Mouse (Mus musculus) limb, embryonic 10.5 days (tissue): ENCODE measurements around the gene Trim46. TPM values are rescaled to one million over a fixed set of nuclear protein-coding genes. Genes with fewer than 3 reads are reported as not detected.

ENCODE experiments used
- DNase-seq: peaks from one replicate; pipeline ENCODE4 v3.0.0-alpha.2; 2017; ENCODE audit warnings: low spot score
- H3K27ac ChIP-seq: fragments of 300-500 bp; sonication (generic); 2 replicates; pipeline ENCODE4 v1.5.1; 2016; ENCODE audit warnings: mild to moderate bottlenecking
- H3K27me3 ChIP-seq: fragments of 300-500 bp; sonication (generic); 2 replicates; pipeline ENCODE4 v1.6.1; 2016; ENCODE audit warnings: low read depth, mild to moderate bottlenecking; ENCODE audit not compliant: poor library complexity, severe bottlenecking
- H3K36me3 ChIP-seq: fragments of 300-500 bp; sonication (generic); 2 replicates; pipeline ENCODE4 v1.6.1; 2016; ENCODE audit warnings: mild to moderate bottlenecking, moderate library complexity
- H3K4me1 ChIP-seq: fragments of 300-500 bp; sonication (generic); 2 replicates; pipeline ENCODE4 v1.6.1; 2016
- H3K4me3 ChIP-seq: fragments of 300-500 bp; sonication (generic); 2 replicates; pipeline ENCODE4 v1.5.1; 2016; ENCODE audit warnings: mild to moderate bottlenecking, moderate library complexity
- H3K9me3 ChIP-seq: fragments of 300-500 bp; sonication (generic); replicated peaks from 2 replicates; pipeline ENCODE4 v1.6.1; 2016; ENCODE audit warnings: mild to moderate bottlenecking
- WGBS: fragments of 180-500 bp; shearing (Covaris S2); methylation state at CpG from one replicate; pipeline ENCODE4 v1.1.7; 2016; 5-methylcytosine and 5-hydroxymethylcytosine counted together
- microRNA counts: library from miRNA; unstranded; fragments of <30 nt; microRNA quantifications from one replicate; lab custom pipeline; 2017
- microRNA-seq: library from miRNA; unstranded; fragments of <30 nt; microRNA quantifications from one replicate; pipeline ENCODE4, GENCODE M21; 2017
- polyA plus RNA-seq: library from polyadenylated mRNA; unstranded; fragments of >200 nt; fragmentation: Nextera tagmentation; extraction: Ambion mirVana; gene quantifications from 2 replicates; pipeline ENCODE4 v1.2.1, GENCODE M21; 2016

Trim46 gene
- polyA plus RNA-seq, 1 experiment from 2014 or later = 6.1 TPM

GRCm38 (mm10) chr3:89193853-89194252 lies 52.3 kb downstream of the Trim46 start:
- no peak for DNase-seq
- no peak overlapping the region for H3K4me3 ChIP-seq
- peaks cover under 1% of the 10 kb centered on the region for H3K36me3 ChIP-seq
- H3K4me1 ChIP-seq = peaks cover 16% of the 10 kb centered on the region
- no peaks in the 10 kb centered on the region for H3K27me3 ChIP-seq
- no peaks in the 10 kb centered on the region for H3K9me3 ChIP-seq
- no peak overlapping the region for H3K27ac ChIP-seq
- 86% methylated on average over 2 of the region's 2 CpGs for WGBS

GRCm38 (mm10) chr3:89193351-89193750 lies 52.8 kb downstream of the Trim46 start:
- DNase-seq = no peak
- peaks cover 6% of the 10 kb centered on the region for H3K36me3 ChIP-seq

GRCm38 (mm10) chr3:89190436-89190835 lies 55.7 kb downstream of the Trim46 start:
- Histone ChIP-seq H3K4me1 (peaks cover 23% of the 10 kb centered on the region), H3K9me3 (no peaks in the 10 kb centered on the region), H3K27ac (no peak overlapping the region), H3K27me3 (no peaks in the 10 kb centered on the region), H3K4me3 (no peak overlapping the region), H3K36me3 (peaks cover 27% of the 10 kb centered on the region)
- DNase-seq = no peak
- 93% methylated on average over 8 of the region's 8 CpGs for WGBS

More at GRCm38 (mm10) chr3:89193351-89193750, 52.8 kb downstream of the Trim46 start:
- Histone ChIP-seq H3K4me3 (no peak overlapping the region), H3K27ac (no peak overlapping the region), H3K27me3 (no peaks in the 10 kb centered on the region), H3K4me1 (peaks cover 16% of the 10 kb centered on the region), H3K9me3 (no peaks in the 10 kb centered on the region)
- WGBS = 72% methylated on average over 1 of the region's 1 CpGs

- Histone ChIP-seq H3K4me1 (peaks cover 42% of the 10 kb centered on the region), H3K27me3 (no peaks in the 10 kb centered on the region), H3K36me3 (peaks cover 27% of the 10 kb centered on the region), H3K27ac (no peak overlapping the region), H3K4me3 (no peak overlapping the region), H3K9me3 (no peaks in the 10 kb centered on the region)
- DNase-seq = no peak
- WGBS = 72% methylated on average over 12 of the region's 12 CpGs
These were observed 57.6 kb downstream of the Trim46 start for GRCm38 (mm10) chr3:89188478-89188875.

- Histone ChIP-seq H3K27ac (no peak overlapping the region), H3K27me3 (no peaks in the 10 kb centered on the region), H3K9me3 (no peaks in the 10 kb centered on the region), H3K36me3 (peaks cover 27% of the 10 kb centered on the region), H3K4me1 (peaks cover 48% of the 10 kb centered on the region), H3K4me3 (no peak overlapping the region)
- DNase-seq = no peak
- WGBS = 81% methylated on average over 18 of the region's 18 CpGs
These were observed 58.2 kb downstream of the Trim46 start for GRCm38 (mm10) chr3:89187690-89188477.

GRCm38 (mm10) chr3:89187197-89187596 lies 58.9 kb downstream of the Trim46 start:
- DNase-seq = no peak
- no peaks in the 10 kb centered on the region for H3K9me3 ChIP-seq
- H3K36me3 ChIP-seq = peaks cover 34% of the 10 kb centered on the region
- H3K4me1 ChIP-seq = peaks cover 55% of the 10 kb centered on the region
- no peak overlapping the region for H3K4me3 ChIP-seq
- peak overlapping the region; percentile 10; the same call in 1 of the 2 replicates for H3K27ac ChIP-seq
- WGBS = 51% methylated on average over 23 of the region's 23 CpGs
- no peaks in the 10 kb centered on the region for H3K27me3 ChIP-seq

MicroRNA genes within 50 kb of the gene (microRNA counts, 519-probe panel; counts per million panel counts)
- 684 counts per million, percentile 72 among the panel's probes with 10 or more counts for microRNA mmu-miR-92b (lab: Ali Mortazavi, UCI)

Small RNAs within 50 kb of the gene (microRNA-seq; reads per million reads assigned to microRNA genes)
- 540 reads per million, percentile 67 among the genes with 10 or more reads in this experiment for gene Mir92b

Other genes starting within 250 kb of the Trim46 start
- gene Rusc1, start 153.0 kb downstream of the Trim46 start, polyA plus RNA-seq = 9.4 and 13.3 TPM in 2 replicates
- gene Gm43738, start 145.2 kb downstream of the Trim46 start, polyA plus RNA-seq = 0.09 TPM in 1 of 2 replicates, not detected in the other
- 361 and 405 TPM in 2 replicates for gene Fdps, start 144.3 kb downstream of the Trim46 start, polyA plus RNA-seq
- gene Pklr, start 110.2 kb downstream of the Trim46 start, polyA plus RNA-seq = 3.6 and 4.4 TPM in 2 replicates
- 1.3 and 1.6 TPM in 2 replicates for gene Hcn3, start 86.1 kb downstream of the Trim46 start, polyA plus RNA-seq
- 40.1 and 44.8 TPM in 2 replicates for gene Clk2, start 81.5 kb downstream of the Trim46 start, polyA plus RNA-seq
- 115 and 119 TPM in 2 replicates for gene Scamp3, start 68.8 kb downstream of the Trim46 start, polyA plus RNA-seq
- 32.2 and 35.0 TPM in 2 replicates for gene Fam189b, start 63.2 kb downstream of the Trim46 start, polyA plus RNA-seq
- gene Gba, start 43.4 kb downstream of the Trim46 start, polyA plus RNA-seq = 34.8 and 34.9 TPM in 2 replicates
- gene Thbs3, start 31.1 kb downstream of the Trim46 start, polyA plus RNA-seq = 12.2 and 26.8 TPM in 2 replicates
- 250 and 265 TPM in 2 replicates for gene Mtx1, start 19.2 kb downstream of the Trim46 start, polyA plus RNA-seq
- 0.24 and 0.74 TPM in 2 replicates for gene Muc1, start 17.3 kb downstream of the Trim46 start, polyA plus RNA-seq
- gene Krtcap2, start 343 bp downstream of the Trim46 start, polyA plus RNA-seq = 272 and 282 TPM in 2 replicates
- gene Dpm3, start 13.0 kb upstream of the Trim46 start, polyA plus RNA-seq = 82.5 and 84.0 TPM in 2 replicates
- 33.2 and 41.3 TPM in 2 replicates for gene Slc50a1, start 24.3 kb upstream of the Trim46 start, polyA plus RNA-seq
- gene Efna1, start 34.8 kb upstream of the Trim46 start, polyA plus RNA-seq = 29.8 and 36.8 TPM in 2 replicates
- 13.2 and 18.4 TPM in 2 replicates for gene Efna3, start 76.7 kb upstream of the Trim46 start, polyA plus RNA-seq
- gene Efna4, start 91.7 kb upstream of the Trim46 start, polyA plus RNA-seq = 47.4 and 53.4 TPM in 2 replicates
- 29.4 TPM in 2 replicates for gene Adam15, start 103.7 kb upstream of the Trim46 start, polyA plus RNA-seq
- gene Dcst2, start 115.7 kb upstream of the Trim46 start, polyA plus RNA-seq = 0.24 TPM in 1 of 2 replicates, not detected in the other
- gene Dcst1, start 118.9 kb upstream of the Trim46 start, polyA plus RNA-seq = 0.25 and 0.30 TPM in 2 replicates
- 0.38 and 0.49 TPM in 2 replicates for gene Zbtb7b, start 148.5 kb upstream of the Trim46 start, polyA plus RNA-seq
- gene Lenep, start 156.5 kb upstream of the Trim46 start, polyA plus RNA-seq = 0.26 TPM in 1 of 2 replicates, not detected in the other
- 22.2 and 26.1 TPM in 2 replicates for gene Flad1, start 165.6 kb upstream of the Trim46 start, polyA plus RNA-seq
- 898 and 922 TPM in 2 replicates for gene Cks1b, start 172.1 kb upstream of the Trim46 start, polyA plus RNA-seq
- 82.6 and 96.2 TPM in 2 replicates for gene Shc1, start 172.1 kb upstream of the Trim46 start, polyA plus RNA-seq
- 50.7 and 53.5 TPM in 2 replicates for gene Pygo2, start 183.9 kb upstream of the Trim46 start, polyA plus RNA-seq
- gene Pbxip1, start 190.4 kb upstream of the Trim46 start, polyA plus RNA-seq = 13.0 and 19.2 TPM in 2 replicates
- gene Pmvk, start 208.2 kb upstream of the Trim46 start, polyA plus RNA-seq = 63.6 and 65.9 TPM in 2 replicates